Mouse (Mus musculus): ENCODE results near the gene Chdh. TPM values are rescaled to one million over a fixed set of nuclear protein-coding genes. Genes with fewer than 3 reads are reported as not detected.

Chdh gene
- total and polyA plus RNA-seq, 2 experiments from 2014 or later = 0.65 to 2.5 TPM

GRCm38 (mm10) chr14:30078115-30078808 lies 69.4 kb downstream of the Chdh start:
- TF ChIP-seq CTCF (IDR thresholded peaks at IDR 0.05) = no peak
- Histone ChIP-seq H3K4me1 (ENCODE audit: insufficient read depth, low read length) (no peaks in the 10 kb centered on the region), H3K27me3 (ENCODE audit: insufficient read depth, low read length) (no peaks in the 10 kb centered on the region), H3K4me3 (ENCODE audit: low read depth, low read length) (no peak overlapping the region), H3K4me2 (ENCODE audit: low read depth, low read length, poor library complexity, severe bottlenecking) (no peak overlapping the region), H3K9me3 (ENCODE audit: low read length) (no peaks in the 10 kb centered on the region), H3K27ac (ENCODE audit: low read depth, low read length) (no peak overlapping the region), H3K9ac (replicated peaks; ENCODE audit: low read length, poor library complexity, severe bottlenecking) (no peak overlapping the region), H3K36me3 (ENCODE audit: insufficient read depth, low read length) (peaks cover 39% of the 10 kb centered on the region)
- ATAC-seq (ENCODE audit: low FRiP score) (no peak), DNase-seq (ENCODE audit: low spot score) (no peak)
- WGBS = 78% methylated on average over 15 of the region's 15 CpGs

- H3K9me3 ChIP-seq (ENCODE audit: low read length) = no peaks in the 10 kb centered on the region
- no peak overlapping the region for H3K9ac ChIP-seq (replicated peaks; ENCODE audit: low read length, poor library complexity, severe bottlenecking)
- no peak overlapping the region for H3K4me3 ChIP-seq (ENCODE audit: low read depth, low read length)
- no peak overlapping the region for H3K27ac ChIP-seq (ENCODE audit: low read depth, low read length)
- no peak for DNase-seq (ENCODE audit: low spot score)
- H3K36me3 ChIP-seq (ENCODE audit: insufficient read depth, low read length) = peaks cover 30% of the 10 kb centered on the region
- no peak overlapping the region for H3K4me2 ChIP-seq (ENCODE audit: low read depth, low read length, poor library complexity, severe bottlenecking)
- no peaks in the 10 kb centered on the region for H3K4me1 ChIP-seq (ENCODE audit: insufficient read depth, low read length)
- ATAC-seq (ENCODE audit: low FRiP score) = no peak
- WGBS = 79% methylated on average over 4 of the region's 4 CpGs
- no peaks in the 10 kb centered on the region for H3K27me3 ChIP-seq (ENCODE audit: insufficient read depth, low read length)
- TF ChIP-seq CTCF (IDR thresholded peaks at IDR 0.05) = no peak
Observed at GRCm38 (mm10) chr14:30079729-30080128, 70.9 kb downstream of the Chdh start.

Small RNA genes lying within 50 kb of the gene (microRNA-seq; reads per million reads assigned to microRNA genes)
- gene Mir6947 (ENCODE audit: borderline number of aligned reads) = not detected

Other genes with a start within 250 kb of the Chdh start
- 82.8 and 125 TPM in 2 replicates for gene Selenok, start 40.7 kb upstream of the Chdh start, total RNA-seq (2014; rRNA removed)
- 420 and 430 TPM in 2 replicates for gene Selenok, start 40.7 kb upstream of the Chdh start, polyA plus RNA-seq (2015; fragmentation: Nextera tagmentation; extraction: Ambion mirVana)
- gene Actr8, start 30.7 kb upstream of the Chdh start, total RNA-seq (2014; rRNA removed) = 43.7 and 44.7 TPM in 2 replicates
- 46.5 and 49.0 TPM in 2 replicates for gene Actr8, start 30.7 kb upstream of the Chdh start, polyA plus RNA-seq (2015; fragmentation: Nextera tagmentation; extraction: Ambion mirVana)
- gene Il17rb, start 127 bp upstream of the Chdh start, total RNA-seq (2014; rRNA removed) = 1.7 and 1.9 TPM in 2 replicates
- 1.3 and 1.8 TPM in 2 replicates for gene Il17rb, start 127 bp upstream of the Chdh start, polyA plus RNA-seq (2015; fragmentation: Nextera tagmentation; extraction: Ambion mirVana)